Mouse (Mus musculus): ENCODE data around the gene Grin3b.

Gene Grin3b

GRCm38 (mm10) chr10:80014484-80015290 is 44.2 kb downstream of the Grin3b start:
- no peak for DNase-seq (ENCODE audit: extremely low read depth, low read depth, low spot score)

- no peak for DNase-seq (ENCODE audit: extremely low read depth, low read depth, low spot score)
Measured at GRCm38 (mm10) chr10:80015583-80015982, 45.1 kb downstream of the Grin3b start.

DNA sequence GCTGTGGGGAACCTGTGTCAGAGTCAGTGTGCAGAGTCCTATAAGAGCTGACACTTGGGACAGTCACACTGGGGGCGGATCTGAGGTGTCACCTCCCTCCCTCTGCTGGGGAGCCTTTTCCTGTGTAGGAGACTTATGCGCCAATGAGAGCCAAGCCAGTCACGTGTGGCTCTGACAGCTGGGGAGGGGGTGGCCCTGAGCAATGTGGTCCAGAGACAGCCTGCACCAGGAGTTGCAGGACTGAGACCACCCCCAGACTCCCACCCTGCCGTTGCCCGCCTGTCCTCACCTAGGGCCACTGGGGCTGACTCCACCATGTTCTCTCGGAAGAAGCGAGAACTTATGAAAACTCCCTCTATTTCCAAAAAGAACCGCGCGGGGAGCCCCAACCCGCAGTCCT is 46.0 kb downstream of the Grin3b start, which contains the start of gene Arhgap45:
Gene Arhgap45, plus strand, starts transcription at position 143 of the 400 bp plus-strand sequence.
- DNase-seq (ENCODE audit: extremely low read depth, low read depth, low spot score), result no peak

DNA sequence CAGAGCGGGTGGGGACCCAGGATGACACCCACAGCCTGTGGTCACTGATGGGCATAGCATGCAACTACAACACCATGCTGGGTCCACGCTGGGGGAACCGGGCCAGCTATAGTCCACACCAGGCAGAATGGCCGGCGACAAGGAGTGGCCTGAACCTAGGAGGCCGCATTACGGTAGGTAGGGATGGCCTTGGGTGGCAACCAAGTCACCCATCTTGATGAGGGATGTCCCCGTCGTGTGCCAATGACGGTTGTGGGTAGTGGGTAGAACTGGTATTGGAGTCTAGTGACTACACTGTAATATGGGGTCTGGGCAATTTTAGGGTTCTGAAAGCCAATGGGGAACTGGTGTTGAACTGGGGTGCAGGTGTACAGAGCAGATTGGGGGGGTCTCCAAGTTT is 46.4 kb downstream of the Grin3b start:
- no peak for DNase-seq (ENCODE audit: extremely low read depth, low read depth, low spot score)

DNA sequence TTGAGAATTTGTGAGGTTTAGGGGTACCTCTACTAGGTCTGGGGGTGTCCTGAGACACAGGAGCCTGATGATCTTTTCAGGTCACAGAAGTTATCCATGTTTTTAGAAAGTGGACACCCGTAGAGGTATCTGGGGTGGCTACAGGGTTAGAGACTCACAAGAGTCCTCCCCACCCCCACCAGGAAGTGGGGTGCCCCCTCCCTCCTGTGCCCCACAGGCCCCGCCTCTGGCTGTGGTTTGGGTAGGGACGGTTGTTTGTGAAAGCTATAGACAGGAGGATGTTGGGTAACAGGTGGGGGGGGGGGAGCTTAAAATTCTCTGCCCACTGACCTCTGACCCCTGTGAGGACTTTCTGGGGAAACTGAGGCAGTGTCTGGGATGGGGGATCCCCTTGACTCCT is 46.8 kb downstream of the Grin3b start:
- no peak for DNase-seq (ENCODE audit: extremely low read depth, low read depth, low spot score)

GRCm38 (mm10) chr10:80017771-80018170 is 47.3 kb downstream of the Grin3b start:
- no peak for DNase-seq (ENCODE audit: extremely low read depth, low read depth, low spot score)

- no peak for DNase-seq (ENCODE audit: extremely low read depth, low read depth, low spot score)
Measured at GRCm38 (mm10) chr10:80018739-80019297, 48.3 kb downstream of the Grin3b start.

DNA sequence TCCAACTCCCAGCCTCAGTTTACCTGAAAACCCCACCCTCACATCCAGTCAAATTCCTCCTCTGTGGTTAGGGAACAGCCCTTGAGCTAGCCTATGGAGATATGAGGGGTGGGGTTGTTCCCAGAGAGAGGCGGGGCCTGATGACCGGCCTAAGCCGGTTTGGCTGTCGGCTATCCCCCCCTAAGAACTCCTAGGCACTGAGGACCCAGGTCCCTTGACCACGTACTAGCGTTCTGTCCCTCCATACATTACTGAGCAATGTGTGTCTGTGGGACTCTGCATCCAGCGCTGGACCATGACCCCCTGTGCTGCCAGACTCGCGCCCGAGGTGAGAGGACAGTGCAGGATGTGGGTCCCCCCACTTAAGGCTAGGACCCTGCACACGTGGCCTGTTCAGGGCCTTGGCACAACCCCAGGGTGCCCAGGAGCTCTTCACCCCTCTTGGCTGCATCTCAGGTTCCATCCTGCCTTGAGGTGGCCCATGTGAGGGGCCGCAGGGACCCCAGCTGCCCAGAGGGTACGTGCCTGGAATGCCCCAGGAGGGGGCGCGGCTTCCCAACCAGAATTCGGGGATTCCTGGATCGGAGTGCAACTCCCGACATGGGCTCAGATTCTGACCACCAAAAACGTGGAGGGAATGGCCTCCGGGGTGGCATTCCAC is 49.1 kb downstream of the Grin3b start:
- DNase-seq (ENCODE audit: extremely low read depth, low read depth, low spot score), result no peak

- no peak for DNase-seq (ENCODE audit: extremely low read depth, low read depth, low spot score)
Measured at GRCm38 (mm10) chr10:80020191-80020590, 49.7 kb downstream of the Grin3b start.

- DNase-seq (ENCODE audit: extremely low read depth, low read depth, low spot score), result no peak
Measured at GRCm38 (mm10) chr10:80020603-80021319, 50.2 kb downstream of the Grin3b start.

DNA sequence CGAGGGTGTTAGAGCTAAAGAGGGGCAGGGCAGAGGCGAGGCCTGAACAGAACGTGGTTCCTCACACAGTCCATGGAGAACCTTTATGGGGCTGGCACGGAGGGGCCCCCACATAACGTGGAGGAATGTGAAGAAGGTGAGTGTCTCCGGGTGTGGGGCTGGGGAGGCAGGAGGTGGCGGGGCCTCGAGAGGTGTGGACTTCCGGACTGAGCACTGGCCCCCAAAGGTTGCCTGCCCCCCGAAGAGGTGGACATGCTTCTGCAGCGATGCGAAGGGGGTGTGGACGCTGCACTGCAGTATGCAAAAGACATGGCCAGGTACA is 50.8 kb downstream of the Grin3b start:
- no peak for DNase-seq (ENCODE audit: extremely low read depth, low read depth, low spot score)

GRCm38 (mm10) chr10:80022164-80022563 is 51.6 kb downstream of the Grin3b start:
- DNase-seq (ENCODE audit: extremely low read depth, low read depth, low spot score), result no peak

DNA sequence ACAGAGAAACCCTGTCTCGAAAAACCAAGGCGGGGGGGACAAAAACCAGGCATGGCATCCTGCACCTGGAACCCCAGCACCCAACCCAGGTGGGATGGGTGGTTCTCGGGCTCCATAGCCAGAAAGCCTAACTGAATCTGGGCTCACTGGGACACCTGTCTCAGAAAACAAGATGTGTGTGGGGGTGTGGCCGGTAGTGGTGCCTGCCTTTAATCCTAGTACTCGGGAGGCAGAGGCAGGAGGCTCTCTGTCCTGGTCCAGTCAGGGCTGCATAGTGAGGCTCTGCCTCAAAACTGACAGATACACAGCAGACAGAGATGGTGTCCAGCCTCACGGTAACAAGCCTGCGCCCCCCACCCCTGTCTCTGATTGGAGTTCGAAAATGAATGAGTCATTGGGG is 52.3 kb downstream of the Grin3b start:
- DNase-seq (ENCODE audit: extremely low read depth, low read depth, low spot score), result no peak

DNA sequence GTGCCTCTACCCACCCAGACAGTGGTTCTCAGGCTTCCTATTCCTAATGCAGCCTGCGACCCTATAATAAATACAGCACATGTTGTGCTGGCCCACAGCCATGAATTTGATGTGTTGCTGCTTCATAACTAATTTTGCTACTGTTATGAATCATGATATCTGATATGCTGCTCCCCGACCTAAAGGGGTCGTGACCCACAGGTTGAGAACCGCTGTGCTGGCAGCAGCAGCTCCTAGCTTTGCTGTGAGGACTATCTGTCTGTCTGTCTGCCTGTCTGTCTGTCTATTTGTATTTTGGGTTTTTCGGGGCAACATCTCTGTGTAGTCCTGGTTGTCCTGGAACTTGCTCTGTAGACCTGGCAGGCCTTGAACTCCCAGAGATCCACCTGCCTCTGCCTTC is 53.2 kb downstream of the Grin3b start:
- DNase-seq (ENCODE audit: extremely low read depth, low read depth, low spot score), result no peak

- DNase-seq (ENCODE audit: extremely low read depth, low read depth, low spot score), result no peak
Measured at GRCm38 (mm10) chr10:80024229-80025043, 53.9 kb downstream of the Grin3b start.

GRCm38 (mm10) chr10:80025044-80025347 is 54.5 kb downstream of the Grin3b start:
- no peak for DNase-seq (ENCODE audit: extremely low read depth, low read depth, low spot score)

GRCm38 (mm10) chr10:80025463-80025862 is 54.9 kb downstream of the Grin3b start:
- DNase-seq (ENCODE audit: extremely low read depth, low read depth, low spot score), result no peak

GRCm38 (mm10) chr10:80025889-80026288 is 55.4 kb downstream of the Grin3b start:
- no peak for DNase-seq (ENCODE audit: extremely low read depth, low read depth, low spot score)

Measured in fat pad, adult 2 months (tissue).